Mouse (Mus musculus): Measurements from ENCODE around the gene Map2k1.
A peak's percentile ranks its signal among the peaks of the same experiment; 100 is the strongest.
"Not testable (repeated sequence)": the region's sequence is repeated elsewhere in the genome, so short reads cannot be mapped to it uniquely, and the experiment has no call there.

Map2k1 gene

DNA sequence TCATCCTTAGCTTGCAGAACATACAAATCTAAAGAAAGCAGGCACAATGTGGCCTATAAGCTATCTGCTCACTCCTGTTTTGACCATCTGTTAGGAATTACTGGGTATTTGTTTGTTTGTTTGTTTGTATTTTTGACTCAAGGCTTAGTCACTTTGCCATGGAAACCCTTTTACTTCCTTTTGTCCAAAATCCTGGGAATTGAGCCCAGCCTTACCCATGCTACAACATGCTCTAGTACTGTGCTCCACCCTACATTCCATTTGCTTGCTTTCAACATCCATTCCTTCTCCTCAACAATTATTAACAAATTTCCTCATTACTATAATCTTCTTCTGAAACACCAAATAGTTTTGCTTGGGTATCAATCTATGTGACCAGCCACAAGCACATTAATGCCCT, 50.6 kb downstream of the Map2k1 start:
- no peak for DNase-seq (ENCODE audit: low spot score in 2 of 2)

DNA sequence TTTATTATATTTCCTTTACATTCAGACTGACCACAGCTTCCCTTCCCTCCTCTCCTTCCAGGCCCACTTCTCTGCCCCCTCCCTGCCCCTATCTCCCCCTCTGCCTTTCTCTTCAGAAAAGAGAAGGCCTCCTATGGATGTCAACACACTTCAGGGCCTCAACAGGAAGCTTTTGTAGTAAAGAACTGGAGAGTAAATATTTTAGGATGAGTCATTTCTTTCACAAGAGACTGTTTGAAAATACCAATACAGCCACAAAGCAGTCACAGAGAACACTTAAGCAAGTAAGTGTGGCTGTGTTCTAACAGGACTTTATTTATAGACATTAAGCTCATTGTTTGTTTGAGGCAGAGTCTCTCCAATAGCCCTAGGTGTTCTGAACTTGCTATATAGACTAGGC, 51.1 kb downstream of the Map2k1 start:
- no peak for DNase-seq (ENCODE audit: low spot score in 2 of 2)

DNA sequence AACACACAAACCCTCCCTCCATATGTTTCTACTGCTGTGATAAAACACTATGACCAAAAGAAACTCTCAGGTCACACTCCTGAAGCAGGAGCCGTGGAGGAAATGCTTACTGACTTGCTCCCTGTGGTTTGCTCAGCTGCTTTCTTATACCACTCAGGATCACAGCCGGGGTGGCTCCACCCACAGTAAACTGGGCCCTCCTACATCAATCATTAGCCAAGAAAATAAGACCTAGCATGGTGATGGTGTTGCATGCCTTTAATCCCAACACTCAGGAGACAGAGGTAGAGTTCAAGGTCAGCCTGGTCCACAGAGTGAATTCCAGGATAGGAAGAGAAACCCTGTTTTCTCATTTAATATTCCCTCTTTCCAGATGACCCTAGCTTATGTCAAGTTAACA, 53.5 kb downstream of the Map2k1 start:
- DNase-seq (ENCODE audit: low spot score in 2 of 2), result no peak

DNA sequence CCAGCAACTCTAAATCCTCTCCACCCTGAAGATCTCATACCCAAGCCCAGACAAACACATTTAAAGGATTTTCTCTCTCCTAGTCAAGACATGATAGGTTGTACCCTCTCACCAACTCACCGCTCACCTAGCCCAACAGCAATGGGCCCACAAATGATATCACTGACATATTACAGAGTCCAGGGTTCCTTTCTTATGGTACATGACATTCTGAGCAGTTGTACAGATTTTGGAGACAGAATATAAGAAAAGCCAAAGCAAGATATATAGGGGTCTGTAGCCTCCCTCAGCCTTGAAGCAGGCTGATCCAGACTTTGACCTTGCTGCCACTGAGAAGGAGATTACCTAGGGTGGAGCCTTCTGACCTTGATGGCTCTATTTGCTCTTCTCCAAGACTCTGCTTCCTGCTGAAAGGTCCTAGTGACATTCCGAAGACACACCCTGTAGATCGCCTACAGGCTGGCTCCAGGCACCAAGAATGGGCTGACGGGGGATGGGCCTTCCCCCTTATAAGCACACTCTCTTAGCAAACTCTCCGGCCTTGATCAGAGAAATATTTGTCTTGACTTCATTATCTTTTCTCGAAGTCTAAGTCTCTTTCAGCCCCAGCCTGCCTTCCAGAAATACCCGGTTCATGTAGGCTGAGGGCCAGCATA, 54.5 kb downstream of the Map2k1 start:
- DNase-seq (ENCODE audit: low spot score in 2 of 2), result not testable (repeated sequence)

DNA sequence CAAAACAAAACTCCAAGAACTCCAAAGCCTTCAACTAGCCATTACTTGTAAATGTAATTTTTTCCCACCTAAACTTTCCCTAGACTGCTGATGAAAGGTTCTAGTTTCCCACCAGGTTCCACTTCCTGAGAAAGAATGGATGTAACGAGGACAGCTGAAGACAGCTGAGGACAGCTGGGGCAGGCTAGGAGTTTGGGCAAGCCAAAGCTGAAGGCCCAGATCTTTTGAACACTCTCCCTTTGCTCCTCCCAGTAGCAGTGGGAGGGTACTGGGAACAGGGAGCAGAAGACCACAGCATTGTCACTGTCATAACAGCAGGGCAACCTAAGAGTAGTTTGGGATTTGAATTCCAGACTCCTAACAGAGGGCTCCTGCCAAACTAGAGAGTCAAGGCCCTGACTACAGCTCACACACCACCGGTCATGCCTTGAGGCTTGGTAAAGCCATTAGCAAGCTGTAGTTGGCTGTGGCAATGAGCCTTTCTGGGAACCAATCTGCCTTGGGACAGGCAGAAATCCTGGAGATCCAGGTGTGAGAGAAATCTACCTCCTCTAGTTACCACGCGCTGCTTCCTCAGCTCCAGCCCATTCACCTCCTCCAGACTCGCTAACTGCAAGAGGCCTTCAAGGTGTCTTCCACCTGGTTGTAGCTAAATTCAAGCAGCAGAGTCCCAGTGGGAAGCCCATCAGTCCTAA, 55.2 kb downstream of the Map2k1 start:
- DNase-seq (ENCODE audit: low spot score in 2 of 2), result no peak

DNA sequence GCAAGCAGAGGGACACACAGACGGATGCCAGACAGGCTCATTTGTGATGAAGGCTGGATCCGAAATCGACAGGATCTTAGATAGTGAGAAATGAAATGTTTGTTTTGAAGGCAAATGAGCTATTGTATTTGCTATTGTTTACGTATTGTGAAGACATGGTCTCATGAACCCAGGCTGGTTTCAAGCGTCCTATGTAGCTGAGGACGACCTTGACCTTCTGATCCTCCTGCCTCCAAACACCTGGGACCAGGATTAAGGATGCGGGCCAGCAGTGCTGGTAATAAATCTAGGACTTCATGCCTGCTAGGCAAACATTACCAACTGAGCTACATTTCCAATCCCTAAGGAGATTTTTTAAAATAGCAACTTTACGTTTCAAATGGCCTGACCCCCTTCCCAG, 55.9 kb downstream of the Map2k1 start:
- DNase-seq (ENCODE audit: low spot score in 2 of 2), result no peak

DNA sequence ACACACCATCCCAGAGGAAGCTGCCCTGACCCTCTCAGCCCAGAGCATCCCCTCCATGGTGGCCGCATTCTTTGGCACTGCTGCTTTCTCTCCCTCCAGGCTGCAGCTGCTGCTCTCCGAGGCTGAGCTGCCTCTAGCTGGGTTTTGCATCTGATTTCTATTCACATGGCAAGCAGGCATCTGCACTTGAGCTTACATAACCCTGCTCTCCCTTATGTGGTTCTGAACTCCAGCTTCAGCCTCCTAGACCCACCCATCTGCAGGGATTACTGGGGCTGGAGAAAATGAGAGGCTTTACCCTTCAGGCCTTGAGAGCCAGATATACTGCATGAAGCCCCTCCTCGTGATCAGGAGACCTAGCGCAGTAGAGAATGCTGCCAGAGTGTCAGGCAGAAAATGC, 57.9 kb downstream of the Map2k1 start:
- DNase-seq (ENCODE audit: low spot score in 2 of 2), result peak in 1 of 2 experiments; percentile 8

DNA sequence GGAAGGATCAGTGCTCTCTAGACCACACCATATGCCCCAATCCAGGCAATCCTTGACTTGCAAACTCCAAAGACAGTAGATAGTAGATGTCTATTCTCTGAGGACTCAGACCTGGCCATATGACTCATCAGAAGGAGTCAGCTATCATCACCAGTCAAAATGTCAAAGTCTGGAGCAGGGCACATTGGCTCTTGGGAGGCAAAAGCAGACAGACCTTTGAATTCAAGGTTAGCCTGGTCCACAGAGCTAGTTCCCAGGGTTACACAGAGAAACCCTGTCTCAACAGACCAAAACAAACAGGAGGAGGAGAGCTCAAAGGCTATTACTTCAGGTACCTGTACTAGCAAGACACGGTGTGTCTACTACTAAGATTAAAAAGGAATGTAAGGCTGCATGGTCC, 59.6 kb downstream of the Map2k1 start:
- DNase-seq (ENCODE audit: low spot score in 2 of 2), result no peak

DNA sequence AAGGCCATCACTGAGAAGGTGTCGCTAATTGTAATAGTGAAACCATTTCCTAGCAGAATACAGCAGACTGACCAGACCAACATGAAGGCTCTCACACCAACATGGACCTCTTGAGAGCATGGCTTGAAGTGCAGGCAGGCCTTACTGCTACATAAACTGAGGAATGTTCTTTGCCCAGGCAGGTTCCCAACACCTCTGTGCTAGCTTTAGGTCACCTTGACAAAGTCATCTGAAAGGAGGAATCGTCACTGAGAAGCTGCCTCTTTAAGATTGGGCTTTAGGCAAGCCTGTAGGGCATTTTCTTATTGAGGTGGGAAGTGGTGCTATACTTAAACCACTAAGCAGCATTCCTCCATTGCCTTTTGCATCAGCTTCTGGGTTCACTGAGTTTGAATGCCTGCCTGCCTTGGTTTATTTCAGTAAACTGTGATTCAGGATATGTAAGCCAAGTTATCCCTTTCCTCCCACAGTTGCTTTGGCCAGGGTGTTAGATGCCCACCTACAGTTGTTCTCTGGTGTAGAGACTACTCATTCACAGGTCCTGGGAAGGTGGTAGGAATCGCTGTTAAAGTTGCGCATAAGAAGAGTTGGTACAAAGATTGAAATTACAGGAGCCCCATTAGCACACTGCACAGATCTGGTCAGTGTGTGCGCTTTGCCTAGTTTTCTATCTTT, 69.1 kb downstream of the Map2k1 start:
- no peak for DNase-seq (ENCODE audit: low spot score in 2 of 2)

DNA sequence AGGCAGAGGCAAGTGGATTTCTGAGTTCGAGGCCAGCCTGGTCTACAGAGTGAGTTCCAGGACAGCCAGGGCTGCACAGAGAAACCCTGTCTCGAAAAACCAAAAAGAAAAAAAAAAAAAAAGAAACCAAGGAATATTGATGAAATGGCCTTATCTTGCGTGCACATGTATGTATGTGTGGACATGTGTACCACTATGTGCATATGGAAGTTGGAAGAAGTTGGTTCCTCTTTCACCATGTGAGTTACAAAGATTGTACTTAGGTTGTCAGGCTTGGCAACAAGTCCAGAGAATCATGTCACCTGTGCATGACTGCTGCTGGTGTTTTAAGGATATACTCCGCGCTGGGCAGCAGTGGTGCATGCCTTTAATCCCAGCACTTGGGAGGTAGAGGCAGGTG, 70.1 kb downstream of the Map2k1 start:
- DNase-seq (ENCODE audit: low spot score in 2 of 2), result not testable (repeated sequence)

DNA sequence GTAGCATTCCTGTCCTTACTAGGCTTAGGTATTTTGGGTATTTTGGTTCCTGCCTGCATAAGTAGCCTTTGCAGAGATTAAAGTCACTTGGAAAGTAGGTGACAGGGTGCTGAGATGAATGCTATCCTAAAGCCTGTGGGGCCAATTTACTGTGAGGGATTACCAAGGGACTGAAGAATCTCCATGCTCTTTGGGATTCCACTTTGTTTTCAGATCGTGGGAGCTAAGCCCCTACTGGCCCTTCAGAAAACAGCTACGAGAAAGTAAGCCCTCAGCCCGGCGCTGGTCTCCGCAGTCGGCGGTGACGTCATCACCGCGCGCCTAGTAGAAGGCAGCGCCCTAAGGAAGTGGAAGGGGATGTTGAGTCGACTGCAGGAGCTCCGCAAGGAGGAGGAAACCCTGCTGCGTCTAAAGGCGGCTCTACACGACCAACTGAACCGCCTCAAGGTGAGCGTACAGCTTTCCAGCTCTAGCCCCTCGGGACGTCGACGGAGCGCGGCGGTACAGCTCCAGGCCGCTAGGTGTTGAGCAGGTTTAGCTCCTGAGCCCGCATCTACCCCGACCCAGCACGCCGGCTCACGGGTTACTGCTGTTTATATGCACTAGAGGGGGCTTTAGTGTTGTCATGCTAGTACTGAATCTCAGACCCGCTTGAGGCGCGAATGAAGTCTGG, 74.3 kb downstream of the Map2k1 start, which contains the start of gene Snapc5:
Gene Snapc5, plus strand, starts transcription at position 301 of the 673 bp plus-strand sequence.
- DNase-seq (ENCODE audit: low spot score in 2 of 2), result peak; percentile 75 to 82

DNA sequence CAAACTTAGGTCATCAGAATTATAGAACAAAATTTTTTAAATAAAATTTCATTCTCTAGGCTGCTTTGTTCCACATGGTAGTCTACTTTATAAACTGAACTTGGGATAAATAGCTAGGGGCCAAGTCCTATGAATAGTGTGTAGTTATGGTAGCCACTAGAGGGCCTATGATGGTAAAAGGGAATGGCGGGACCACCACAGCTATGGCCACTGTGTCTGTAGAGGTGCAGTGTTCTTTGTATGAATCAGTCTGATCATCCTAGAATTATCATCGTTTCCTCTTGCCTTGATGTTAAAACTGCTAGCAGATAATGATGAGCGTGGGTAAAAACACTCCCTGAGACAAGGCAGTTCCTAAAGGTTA, 74.8 kb downstream of the Map2k1 start:
- no peak for DNase-seq (ENCODE audit: low spot score in 2 of 2)

DNA sequence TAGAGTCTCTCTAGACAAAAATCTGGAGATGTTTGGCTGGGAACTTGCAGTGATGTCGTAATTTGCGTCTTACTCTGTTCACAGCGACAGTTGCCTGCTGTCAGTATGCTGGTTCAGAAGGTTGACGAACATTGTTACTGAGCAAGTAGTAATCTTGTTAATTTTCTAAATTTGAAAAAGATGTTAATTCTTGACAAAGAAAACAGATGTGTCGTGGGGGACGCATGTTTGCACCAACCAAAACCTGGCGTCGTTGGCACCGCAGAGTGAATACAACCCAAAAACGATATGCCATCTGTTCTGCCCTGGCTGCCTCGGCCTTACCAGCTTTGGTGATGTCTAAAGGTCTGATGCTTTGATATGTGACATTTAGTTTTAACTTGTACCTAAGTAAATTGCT, 78.1 kb downstream of the Map2k1 start:
- no peak for DNase-seq (ENCODE audit: low spot score in 2 of 2)

DNA sequence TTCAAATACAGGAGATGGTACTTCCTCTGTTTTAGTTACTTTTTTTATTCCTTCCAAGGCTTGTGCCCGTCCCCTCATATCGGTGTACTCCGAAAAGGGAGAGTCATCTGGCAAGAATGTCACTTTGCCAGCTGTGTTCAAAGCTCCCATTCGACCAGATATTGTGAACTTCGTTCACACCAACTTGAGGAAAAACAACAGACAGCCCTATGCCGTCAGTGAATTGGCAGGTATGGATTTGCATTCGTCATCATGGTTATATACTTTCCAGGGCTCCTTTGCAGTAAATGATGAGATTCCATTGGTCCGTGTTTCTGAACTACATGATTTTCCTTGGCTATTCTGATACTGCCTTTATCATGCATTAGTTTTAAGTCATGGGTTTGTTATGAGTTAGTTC, 78.7 kb downstream of the Map2k1 start:
- DNase-seq (ENCODE audit: low spot score in 2 of 2), result no peak

DNA sequence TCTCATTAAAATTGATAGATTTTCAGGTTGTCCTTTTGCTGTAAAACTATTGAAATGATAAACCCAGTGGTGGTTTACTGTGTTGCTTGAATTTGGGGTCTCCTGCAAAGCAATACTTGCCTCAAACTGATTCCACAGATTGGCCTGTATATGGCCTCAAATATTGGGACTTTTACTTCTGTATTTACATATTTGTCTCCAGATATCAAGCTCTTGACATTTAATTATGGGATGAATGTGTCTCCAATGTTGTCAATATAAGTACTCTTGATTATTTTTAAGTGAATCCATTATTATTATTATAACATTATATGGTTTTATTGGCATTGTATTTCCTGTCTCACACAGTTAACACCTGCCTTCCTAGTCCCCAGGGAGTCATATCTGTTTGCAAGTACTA, 79.1 kb downstream of the Map2k1 start:
- no peak for DNase-seq (ENCODE audit: low spot score in 2 of 2)

DNA sequence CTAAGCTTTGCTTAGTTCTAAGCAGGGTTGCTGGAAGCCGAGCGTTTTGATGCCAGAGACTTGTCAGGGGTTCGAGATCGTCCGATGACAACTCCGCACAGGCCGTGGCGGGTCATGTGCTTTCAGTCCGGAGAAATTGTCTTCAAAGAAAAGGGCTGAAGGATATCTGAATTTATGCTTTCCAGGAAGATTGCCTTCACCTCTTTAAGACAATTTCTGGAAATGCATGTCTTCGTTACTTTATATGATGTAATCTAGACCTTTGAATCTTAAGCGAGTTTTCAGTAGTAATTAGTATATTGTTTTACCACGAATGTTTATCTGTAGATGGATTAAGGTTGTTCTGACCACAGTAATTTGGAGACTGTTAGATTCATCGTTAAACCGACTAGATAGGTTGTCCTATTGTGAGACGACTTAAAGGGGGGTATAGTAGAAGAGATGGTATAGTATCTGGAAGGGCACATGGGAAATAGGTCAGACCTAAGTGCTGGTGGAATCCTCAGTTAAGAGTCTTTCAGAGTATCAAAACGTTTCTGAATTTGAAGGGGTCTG, 79.7 kb downstream of the Map2k1 start:
- DNase-seq (ENCODE audit: low spot score in 2 of 2), result no peak

DNA sequence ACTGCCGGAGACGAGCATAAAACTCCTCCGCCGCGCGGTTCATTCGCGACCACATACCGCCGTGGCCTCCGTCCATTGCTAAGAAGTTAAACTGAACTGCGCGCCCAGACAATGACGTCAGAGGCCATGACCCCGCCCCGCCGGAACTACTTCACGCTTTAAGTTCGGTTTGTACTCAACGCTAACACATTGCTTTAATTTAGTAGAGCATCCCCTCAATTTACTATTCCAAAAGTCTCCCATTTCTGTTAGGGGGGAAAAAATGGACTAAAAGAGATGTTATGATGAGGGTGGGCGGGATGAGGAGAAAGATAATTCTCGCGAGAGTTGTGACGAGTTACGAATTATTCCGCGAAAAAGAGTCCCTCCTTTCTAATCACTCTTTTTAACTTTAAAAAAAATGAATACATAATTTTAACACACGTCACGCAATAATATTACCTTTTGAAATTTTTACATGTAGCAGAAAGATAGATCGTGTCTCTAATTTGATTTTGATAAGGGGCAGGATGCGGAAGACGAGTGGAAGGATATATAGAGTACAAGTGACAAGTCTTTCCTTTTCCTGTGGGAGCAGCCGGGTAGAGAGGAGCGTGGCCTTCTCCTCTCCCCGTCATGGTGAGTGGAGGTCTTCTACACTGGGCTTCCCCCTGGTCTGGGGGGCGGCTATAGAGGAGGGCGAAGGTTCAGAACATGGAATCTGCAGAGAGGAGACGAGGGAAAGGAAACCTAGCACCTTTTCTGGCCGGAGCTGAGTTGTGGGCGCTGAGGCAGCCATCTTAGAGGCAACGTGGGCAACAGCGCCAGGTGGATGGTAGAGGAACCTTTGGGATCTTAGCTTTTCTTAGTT, 80.4 kb downstream of the Map2k1 start, which contains the start of the genes Zwilch and Rpl4:
Gene Zwilch, minus strand, starts transcription at position 289 of the 850 bp plus-strand sequence.
Gene Rpl4, plus strand, starts transcription at position 560 of the 850 bp plus-strand sequence.
- DNase-seq (ENCODE audit: low spot score in 2 of 2), result peak; percentile 52 to 85

DNA sequence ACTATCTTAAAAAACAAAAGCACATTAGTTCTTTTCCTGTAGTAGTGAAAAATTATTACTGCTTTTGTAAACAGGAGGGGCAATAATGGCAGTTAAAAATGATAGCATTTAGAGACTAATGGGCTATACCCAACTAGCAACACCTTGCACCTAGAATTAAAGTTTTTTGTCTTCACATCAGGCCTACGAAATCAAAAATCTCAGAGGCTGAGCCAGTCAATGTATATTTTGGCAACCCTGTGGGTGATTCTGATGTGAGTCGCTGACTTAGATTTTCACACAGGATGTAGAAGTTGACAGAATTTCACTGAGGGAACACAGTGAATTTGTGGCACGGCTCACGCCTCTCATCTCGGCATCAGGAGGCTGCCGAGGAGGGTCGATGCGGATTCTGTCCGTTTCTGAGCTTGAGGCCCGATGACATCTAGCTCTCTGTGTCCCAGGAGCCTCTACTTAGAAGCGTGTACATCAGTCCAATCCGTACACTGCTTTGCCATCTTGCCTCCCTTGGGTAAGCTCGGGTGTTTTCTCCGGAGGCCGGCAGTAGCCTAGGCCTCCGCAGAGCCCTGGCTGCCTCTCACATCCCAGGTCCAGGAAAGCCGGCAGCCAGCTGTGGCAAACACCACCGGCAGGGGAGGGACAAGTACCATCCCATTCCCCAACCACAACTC, 81.2 kb downstream of the Map2k1 start:
- no peak for DNase-seq (ENCODE audit: low spot score in 2 of 2)

DNA sequence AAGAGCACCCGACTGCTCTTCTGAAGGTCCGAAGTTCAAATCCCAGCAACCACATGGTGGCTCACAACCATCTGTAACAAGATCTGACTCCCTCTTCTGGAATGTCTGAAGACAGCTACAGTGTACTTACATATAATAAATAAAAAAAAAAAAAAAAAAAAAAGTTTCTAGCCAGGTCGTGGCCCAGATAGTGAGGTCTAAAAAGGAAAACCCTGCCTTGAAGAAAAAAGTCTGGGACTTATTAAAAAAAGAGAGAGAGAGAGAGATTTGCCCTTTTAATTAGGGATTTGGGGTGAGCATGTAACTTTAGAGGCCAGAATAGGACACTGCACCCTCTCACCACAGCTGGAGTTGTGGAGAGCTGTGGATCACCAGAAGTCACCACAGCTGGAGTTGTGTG, 83.5 kb downstream of the Map2k1 start:
- not testable (repeated sequence) for DNase-seq (ENCODE audit: low spot score in 2 of 2)

DNA sequence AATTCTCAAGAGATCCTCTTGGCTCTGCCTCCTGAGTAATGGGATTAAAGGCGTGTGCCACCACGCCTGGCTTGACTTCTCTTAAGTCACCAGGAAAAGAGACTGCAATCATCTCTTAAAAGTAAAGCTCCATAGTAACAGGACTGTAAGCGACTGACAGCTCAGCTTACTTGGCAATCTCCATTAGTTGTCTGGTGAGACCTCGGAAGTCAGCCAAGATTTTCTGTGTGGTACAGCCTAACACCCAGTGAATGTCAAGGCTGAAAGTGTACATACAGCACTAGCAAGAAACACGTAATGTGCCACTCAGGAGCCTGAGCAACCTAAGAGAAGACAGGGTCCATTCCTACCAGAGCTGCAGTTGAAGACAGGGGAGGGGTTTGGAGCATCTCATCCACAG, 93.0 kb downstream of the Map2k1 start:
- DNase-seq (ENCODE audit: low spot score in 2 of 2), result no peak

All from urinary bladder, adult 18-20 months (tissue).